Mouse (Mus musculus) small intestine, adult 2 months (tissue): Measurements from ENCODE around the gene Inpp5a.

Experiments used
- CTCF ChIP-seq: fragments of 200-500 bp; IDR thresholded peaks from 2 replicates; pipeline ENCODE4 v1.5.1; 2012; ENCODE audit warnings: low read depth, mild to moderate bottlenecking, control low read depth, inconsistent platforms, low read length, moderate library complexity, mixed read lengths; ENCODE audit not compliant: insufficient replicate concordance, insufficient read length; ENCODE audit errors: extremely low read depth
- POLR2A ChIP-seq: fragments of 200-500 bp; IDR thresholded peaks from 2 replicates; pipeline ENCODE4 v1.6.1; 2012; ENCODE audit warnings: low read depth, mild to moderate bottlenecking, control low read depth, inconsistent platforms, low read length, moderate library complexity

DNA sequence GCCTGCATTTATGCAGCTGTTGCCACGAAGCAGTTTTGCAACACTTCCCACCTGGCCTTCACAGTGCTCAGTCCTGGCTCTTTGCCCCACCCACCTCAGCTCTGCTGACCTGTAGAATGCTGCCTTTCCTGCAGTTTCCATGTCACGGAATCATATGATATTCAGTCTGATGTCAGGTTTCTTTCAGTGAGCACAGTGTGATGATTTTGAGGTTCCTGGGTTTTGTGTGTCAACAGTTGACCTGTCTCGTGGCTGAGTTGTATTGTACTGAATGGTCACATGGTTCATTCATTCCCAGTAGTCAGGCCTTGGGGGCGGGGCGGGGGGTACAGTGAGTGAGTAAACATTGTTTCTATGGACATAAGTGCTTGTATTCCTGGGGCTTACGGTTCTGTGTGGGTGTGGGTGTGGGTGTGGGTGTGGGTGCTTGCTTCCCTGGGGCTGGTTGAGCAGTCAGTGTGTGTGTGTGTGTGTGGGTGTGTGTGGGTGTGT lies 9.7 kb downstream of the Inpp5a start:
- TF ChIP-seq CTCF (no peak), POLR2A (no peak)
